Mouse (Mus musculus) lung, postnatal 0 days (tissue): Measurements from ENCODE around the gene Nbea.

Experiments used
- CTCF ChIP-seq: IDR thresholded peaks from 2 replicates; pipeline ENCODE4 v1.5.1; 2016; ENCODE audit warnings: antibody characterized with exemption, mild to moderate bottlenecking
- EP300 ChIP-seq: IDR thresholded peaks from 2 replicates; pipeline ENCODE4 v1.6.1; 2016; ENCODE audit warnings: antibody characterized with exemption, mild to moderate bottlenecking, control low read depth

DNA sequence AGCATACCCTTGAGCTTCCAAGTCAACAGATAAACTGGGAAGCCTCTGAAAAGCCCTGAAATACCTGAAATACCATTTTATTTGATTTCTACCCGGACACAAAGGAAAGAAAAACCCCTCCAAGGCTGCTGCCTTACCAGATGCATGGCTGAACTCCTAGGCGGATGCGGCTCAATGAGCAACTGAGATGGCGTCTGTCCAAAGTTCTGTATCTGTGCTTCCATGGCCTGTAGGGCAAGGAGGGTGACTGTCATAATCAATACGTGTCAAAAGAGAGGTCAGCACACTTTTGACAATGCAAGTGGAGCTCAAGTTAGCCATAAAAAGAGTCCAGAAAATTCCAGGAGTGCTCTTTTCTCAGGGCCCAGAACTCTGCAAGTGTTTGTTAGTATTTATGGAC lies 534.0 kb downstream of the Nbea start:
- TF ChIP-seq CTCF (no peak), EP300 (no peak)
